Mouse (Mus musculus) hindbrain, embryonic 15.5 days (tissue): ENCODE results near the gene Gm39566. TPM values are rescaled to one million over a fixed set of nuclear protein-coding genes. Genes with fewer than 3 reads are reported as not detected.
"Not testable (repeated sequence)": the region's sequence is repeated elsewhere in the genome, so short reads cannot be mapped to it uniquely, and the experiment has no call there.

Experiments used
- ATAC-seq: fragments of 200-750 bp; cut with Nextera tagmentation; 2 replicates; pipeline ENCODE4 v1.8.0; 2017; ENCODE audit warnings: low read depth, moderate number of reproducible peaks, moderate TSS enrichment; ENCODE audit not compliant: low FRiP score
- H3K27ac ChIP-seq: fragments of 300-500 bp; sonication (generic); replicated peaks from 2 replicates; pipeline ENCODE4 v1.5.1; 2015; ENCODE audit warnings: mild to moderate bottlenecking, inconsistent platforms
- H3K27me3 ChIP-seq: fragments of 300-500 bp; sonication (generic); 2 replicates; pipeline ENCODE4 v1.6.1; 2015; ENCODE audit warnings: control low read depth, inconsistent platforms
- H3K36me3 ChIP-seq: fragments of 300-500 bp; sonication (generic); 2 replicates; pipeline ENCODE4 v1.6.1; 2015; ENCODE audit warnings: control low read depth, inconsistent platforms
- H3K4me1 ChIP-seq: fragments of 300-500 bp; sonication (generic); replicated peaks from 2 replicates; pipeline ENCODE4 v1.6.1; 2015; ENCODE audit warnings: control low read depth, inconsistent platforms
- H3K4me2 ChIP-seq: fragments of 300-500 bp; sonication (generic); 2 replicates; pipeline ENCODE4 v1.6.1; 2015; ENCODE audit warnings: moderate library complexity, mild to moderate bottlenecking, inconsistent platforms
- H3K4me3 ChIP-seq: fragments of 300-500 bp; sonication (generic); 2 replicates; pipeline ENCODE4 v1.5.1; 2015; ENCODE audit warnings: mild to moderate bottlenecking, inconsistent platforms
- H3K9ac ChIP-seq: fragments of 300-500 bp; sonication (generic); 2 replicates; pipeline ENCODE4 v1.6.1; 2015; ENCODE audit warnings: inconsistent platforms
- H3K9me3 ChIP-seq: fragments of 300-500 bp; sonication (generic); 2 replicates; pipeline ENCODE4 v1.6.1; 2016; ENCODE audit warnings: control low read depth, inconsistent platforms
- WGBS: fragments of 180-500 bp; shearing (Covaris S2); methylation state at CpG from one replicate; pipeline ENCODE4 v1.1.7; 2015; 5-methylcytosine and 5-hydroxymethylcytosine counted together
- polyA plus RNA-seq: library from polyadenylated mRNA; unstranded; fragments of >200 nt; fragmentation: Nextera tagmentation; extraction: Ambion mirVana; gene quantifications from 2 replicates; pipeline ENCODE4 v1.2.1, GENCODE M21; 2015

The Gm39566 gene
- polyA plus RNA-seq, result not detected in 2 replicates

- Histone ChIP-seq H3K4me3 (no peak within 1 kb of the TSS), H3K9me3 (no peaks in the 10 kb centered on the region), H3K9ac (no peak within 1 kb of the TSS), H3K27ac (no peak within 1 kb of the TSS), H3K4me2 (no peak within 1 kb of the TSS), H3K36me3 (no peaks in the 10 kb centered on the region), H3K4me1 (no peaks in the 10 kb centered on the region), H3K27me3 (no peaks in the 10 kb centered on the region)
- ATAC-seq, result no peak
- 66% methylated on average over 10 of the region's 10 CpGs for WGBS
Observed at GRCm38 (mm10) chr11:69815155-69815554, at the start of gene Gm39566. Gene Gm39566 (minus strand): TSS chr11:69815298.

GRCm38 (mm10) chr11:69864138-69864860 lies 49.2 kb upstream of the Gm39566 start:
- WGBS, result 47% methylated on average over 8 of the region's 8 CpGs
- no peak overlapping the region for H3K4me3 ChIP-seq
- no peak overlapping the region for H3K27ac ChIP-seq
- no peak for ATAC-seq
- no peaks in the 10 kb centered on the region for H3K36me3 ChIP-seq
- H3K4me1 ChIP-seq, result no peaks in the 10 kb centered on the region
- 0 out of 2 replicates have a peak, but pooled peaks cover 2% of the 10 kb centered on the region for H3K27me3 ChIP-seq
- H3K4me2 ChIP-seq, result no peak overlapping the region
- no peak overlapping the region for H3K9ac ChIP-seq
- H3K9me3 ChIP-seq, result no peaks in the 10 kb centered on the region

GRCm38 (mm10) chr11:69863729-69864128 lies 48.6 kb upstream of the Gm39566 start:
- not testable (repeated sequence) for H3K9ac ChIP-seq, H3K27me3 ChIP-seq, ATAC-seq, H3K4me3 ChIP-seq, H3K4me2 ChIP-seq, H3K9me3 ChIP-seq, H3K27ac ChIP-seq, H3K4me1 ChIP-seq, H3K36me3 ChIP-seq
- WGBS, result 77% methylated on average over 3 of the region's 3 CpGs

GRCm38 (mm10) chr11:69858113-69858998 lies 43.3 kb upstream of the Gm39566 start, which contains the start of gene Tnk1:
Gene Tnk1 (minus strand): TSS chr11:69858730.
- Histone ChIP-seq H3K9me3 (no peaks in the 10 kb centered on the region), H3K4me3 (no peak within 1 kb of the TSS), H3K4me1 (peaks cover 4% of the 10 kb centered on the region; the same call in 1 of the 2 replicates), H3K27me3 (peaks cover 22% of the 10 kb centered on the region), H3K27ac (no peak within 1 kb of the TSS), H3K4me2 (no peak within 1 kb of the TSS), H3K36me3 (no peaks in the 10 kb centered on the region), H3K9ac (no peak within 1 kb of the TSS)
- ATAC-seq, result no peak
- 23% methylated on average over 30 of the region's 30 CpGs for WGBS

GRCm38 (mm10) chr11:69855347-69855746 lies 40.2 kb upstream of the Gm39566 start:
- no peaks in the 10 kb centered on the region for H3K9me3 ChIP-seq
- H3K27me3 ChIP-seq, result peaks cover 22% of the 10 kb centered on the region
- ATAC-seq, result 0 out of 2 replicates have a peak, but pooled peaks have one; percentile 38
- WGBS, result 23% methylated on average over 16 of the region's 16 CpGs
- no peak overlapping the region for H3K4me2 ChIP-seq
- peaks cover 9% of the 10 kb centered on the region; the same call in 1 of the 2 replicates for H3K36me3 ChIP-seq
- H3K27ac ChIP-seq, result no peak overlapping the region
- H3K9ac ChIP-seq, result no peak overlapping the region
- peaks cover 4% of the 10 kb centered on the region; the same call in 1 of the 2 replicates for H3K4me1 ChIP-seq
- H3K4me3 ChIP-seq, result no peak overlapping the region

- Histone ChIP-seq H3K9me3 (no peaks in the 10 kb centered on the region), H3K9ac (no peak overlapping the region), H3K36me3 (peaks cover 13% of the 10 kb centered on the region; the same call in 1 of the 2 replicates), H3K4me2 (no peak overlapping the region), H3K27ac (no peak overlapping the region), H3K4me3 (no peak overlapping the region), H3K27me3 (peaks cover 20% of the 10 kb centered on the region), H3K4me1 (peaks cover 4% of the 10 kb centered on the region; the same call in 1 of the 2 replicates)
- 84% methylated on average over 10 of the region's 10 CpGs for WGBS
- no peak for ATAC-seq
Observed at GRCm38 (mm10) chr11:69854680-69855079, 39.6 kb upstream of the Gm39566 start.

- Histone ChIP-seq H3K27me3 (peaks cover 18% of the 10 kb centered on the region), H3K4me3 (no peak overlapping the region), H3K4me1 (peaks cover 4% of the 10 kb centered on the region; the same call in 1 of the 2 replicates), H3K27ac (no peak overlapping the region), H3K4me2 (no peak overlapping the region), H3K9ac (no peak overlapping the region), H3K36me3 (peaks cover 14% of the 10 kb centered on the region; the same call in 1 of the 2 replicates), H3K9me3 (no peaks in the 10 kb centered on the region)
- 0 out of 2 replicates have a peak, but pooled peaks have one; percentile 33 for ATAC-seq
- 75% methylated on average over 7 of the region's 7 CpGs for WGBS
Observed at GRCm38 (mm10) chr11:69853994-69854393, 38.9 kb upstream of the Gm39566 start.

- H3K4me2 ChIP-seq, result no peak overlapping the region
- H3K36me3 ChIP-seq, result peaks cover 20% of the 10 kb centered on the region; the same call in 1 of the 2 replicates
- H3K27ac ChIP-seq, result no peak overlapping the region
- no peaks in the 10 kb centered on the region for H3K9me3 ChIP-seq
- 70% methylated on average over 8 of the region's 8 CpGs for WGBS
- H3K27me3 ChIP-seq, result no peaks in the 10 kb centered on the region
- no peak for ATAC-seq
- no peak overlapping the region for H3K4me3 ChIP-seq
- H3K9ac ChIP-seq, result no peak overlapping the region
- peaks cover 24% of the 10 kb centered on the region for H3K4me1 ChIP-seq
Observed at GRCm38 (mm10) chr11:69850754-69851153, 35.7 kb upstream of the Gm39566 start.

- Histone ChIP-seq H3K4me3 (no peak overlapping the region), H3K36me3 (peaks cover 20% of the 10 kb centered on the region; the same call in 1 of the 2 replicates), H3K4me1 (peaks cover 26% of the 10 kb centered on the region), H3K9me3 (no peaks in the 10 kb centered on the region), H3K27me3 (no peaks in the 10 kb centered on the region), H3K27ac (no peak overlapping the region), H3K4me2 (no peak overlapping the region), H3K9ac (no peak overlapping the region)
- no peak for ATAC-seq
- WGBS, result 91% methylated on average over 15 of the region's 15 CpGs
Observed at GRCm38 (mm10) chr11:69849884-69850283, 34.8 kb upstream of the Gm39566 start.

- 92% methylated on average over 9 of the region's 9 CpGs for WGBS
- Histone ChIP-seq H3K9ac (no peak overlapping the region), H3K4me2 (no peak overlapping the region), H3K9me3 (no peaks in the 10 kb centered on the region), H3K4me3 (no peak overlapping the region), H3K36me3 (peaks cover 20% of the 10 kb centered on the region; the same call in 1 of the 2 replicates), H3K4me1 (peaks cover 26% of the 10 kb centered on the region), H3K27me3 (no peaks in the 10 kb centered on the region), H3K27ac (no peak overlapping the region)
- ATAC-seq, result no peak
Observed at GRCm38 (mm10) chr11:69849128-69849527, 34.0 kb upstream of the Gm39566 start.

- no peak overlapping the region for H3K9ac ChIP-seq
- no peak for ATAC-seq
- WGBS, result 96% methylated on average over 6 of the region's 6 CpGs
- peaks cover 26% of the 10 kb centered on the region for H3K4me1 ChIP-seq
- H3K4me2 ChIP-seq, result peak overlapping the region; percentile 75
- no peak overlapping the region for H3K27ac ChIP-seq
- H3K36me3 ChIP-seq, result peaks cover 20% of the 10 kb centered on the region; the same call in 1 of the 2 replicates
- H3K4me3 ChIP-seq, result peak overlapping the region; percentile 69
- H3K27me3 ChIP-seq, result no peaks in the 10 kb centered on the region
- H3K9me3 ChIP-seq, result no peaks in the 10 kb centered on the region
Observed at GRCm38 (mm10) chr11:69848021-69848420, 32.9 kb upstream of the Gm39566 start.
